Mouse (Mus musculus): Measurements from ENCODE around the gene Faf2.
A peak's percentile ranks its signal among the peaks of the same experiment; 100 is the strongest.

Gene Faf2

DNA sequence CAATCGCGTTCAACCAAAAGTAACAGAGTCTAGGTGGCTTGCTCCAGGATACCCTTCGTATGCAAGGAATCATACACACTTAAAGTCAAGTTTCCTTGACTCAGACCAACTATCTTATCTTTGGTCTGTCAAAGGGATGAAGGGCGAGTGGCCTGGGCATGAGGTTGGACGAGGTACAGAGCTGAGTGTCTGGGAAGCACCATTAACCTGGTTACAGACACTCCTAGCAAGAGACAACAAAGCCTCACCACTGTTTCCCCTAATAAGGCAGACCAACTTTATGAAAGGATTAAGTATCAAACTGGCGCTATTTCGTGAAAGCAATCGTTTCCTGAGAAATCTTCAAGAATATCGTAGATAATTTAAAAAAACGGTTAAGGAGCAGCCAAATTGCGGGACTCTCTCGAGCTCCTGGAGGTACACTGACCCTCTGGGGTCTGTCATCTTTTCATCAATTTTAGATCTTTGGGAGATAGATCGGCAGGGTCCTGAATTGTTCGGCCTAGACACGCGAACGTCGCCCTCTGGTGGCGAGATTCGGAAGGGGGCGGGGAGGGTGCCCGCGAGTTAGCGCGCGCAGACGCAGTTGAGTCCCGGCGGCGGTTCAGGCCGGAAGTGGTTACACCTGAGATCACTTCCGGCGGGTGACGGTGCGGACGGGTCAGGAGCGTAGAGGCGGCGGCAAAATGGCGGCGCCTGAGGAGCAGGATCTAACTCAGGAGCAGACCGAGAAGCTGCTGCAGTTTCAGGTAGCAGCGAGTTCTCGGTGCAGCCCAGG is at the start of gene Faf2:
Gene Faf2 (plus strand): TSS at position 630 of the 778 bp plus-strand sequence.
- peak; percentile 94 to 96 for DNase-seq (ENCODE audit: low spot score in 2 of 2)

DNA sequence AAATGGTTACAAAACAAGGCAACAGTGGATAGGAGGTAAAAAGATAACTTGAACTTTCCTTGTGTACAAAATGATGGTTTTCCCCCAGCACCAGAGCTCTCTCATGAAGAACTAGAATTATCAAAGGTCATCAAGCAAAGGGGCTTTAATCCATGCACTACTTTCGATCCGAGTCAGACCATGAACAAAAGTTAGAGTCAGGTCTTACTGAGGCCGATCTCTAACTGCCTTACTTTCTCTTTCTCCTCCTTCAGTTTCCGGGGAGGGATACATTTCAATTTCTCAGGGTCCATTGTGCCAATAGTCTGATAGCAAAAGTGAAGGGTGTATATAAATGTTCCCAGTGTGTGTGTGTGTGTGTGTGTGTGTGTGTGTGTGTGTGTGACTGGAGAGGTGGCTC is 49.0 kb upstream of the Faf2 start:
- no peak for DNase-seq (ENCODE audit: low spot score in 2 of 2)

DNA sequence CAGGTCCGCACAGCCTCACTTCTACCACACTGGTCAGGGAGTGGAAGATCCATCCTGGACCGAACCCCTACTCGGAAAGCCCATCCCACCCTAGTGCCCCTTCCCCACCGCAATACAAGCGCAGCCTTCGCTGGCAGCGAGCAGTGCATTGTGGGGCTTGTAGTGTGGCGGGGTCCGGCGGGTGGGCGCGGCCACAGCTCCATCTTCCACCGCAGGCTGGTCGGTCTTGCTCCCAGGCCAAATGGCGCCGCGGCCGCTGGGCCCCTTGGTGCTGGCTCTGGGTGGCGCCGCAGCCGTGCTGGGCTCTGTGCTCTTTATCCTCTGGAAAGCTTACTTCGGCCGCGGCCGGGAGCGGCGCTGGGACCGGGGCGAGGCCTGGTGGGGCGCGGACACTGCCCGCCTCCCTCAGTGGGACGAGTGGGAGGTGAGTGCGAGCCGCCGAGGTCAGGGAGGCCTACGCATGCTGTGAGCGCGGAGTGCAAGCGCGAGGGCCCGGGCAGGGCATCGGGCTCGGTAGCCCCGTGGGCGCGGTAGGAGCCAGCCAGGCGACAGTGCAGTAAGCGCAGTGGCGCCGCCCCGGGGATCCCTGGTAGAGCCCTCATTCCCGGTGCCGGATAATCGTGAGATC is 46.6 kb upstream of the Faf2 start, which contains the start of gene Arl10:
Gene Arl10 (plus strand): TSS at position 162 of the 628 bp plus-strand sequence.
- peak; percentile 52 to 60 for DNase-seq (ENCODE audit: low spot score in 2 of 2)

DNA sequence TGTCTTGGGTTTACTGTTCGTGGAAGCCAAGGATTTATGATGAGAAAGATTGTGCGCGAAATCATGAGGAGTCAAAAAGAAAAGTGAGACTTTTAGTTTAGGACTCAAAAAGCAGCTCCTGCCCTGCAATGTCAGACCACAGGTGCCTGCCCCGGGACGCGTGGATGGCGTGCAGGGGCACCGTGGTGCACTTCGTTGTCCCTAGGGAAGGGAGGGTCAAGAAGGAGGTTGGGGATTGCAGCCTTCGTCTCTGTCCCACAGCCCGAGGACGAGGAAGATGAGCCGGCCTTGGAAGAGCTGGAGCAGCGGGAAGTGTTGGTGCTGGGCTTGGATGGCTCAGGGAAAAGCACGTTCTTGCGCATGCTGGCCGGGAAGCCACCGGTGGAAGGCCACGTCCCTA is 46.1 kb upstream of the Faf2 start:
- DNase-seq (ENCODE audit: low spot score in 2 of 2), result no peak

DNA sequence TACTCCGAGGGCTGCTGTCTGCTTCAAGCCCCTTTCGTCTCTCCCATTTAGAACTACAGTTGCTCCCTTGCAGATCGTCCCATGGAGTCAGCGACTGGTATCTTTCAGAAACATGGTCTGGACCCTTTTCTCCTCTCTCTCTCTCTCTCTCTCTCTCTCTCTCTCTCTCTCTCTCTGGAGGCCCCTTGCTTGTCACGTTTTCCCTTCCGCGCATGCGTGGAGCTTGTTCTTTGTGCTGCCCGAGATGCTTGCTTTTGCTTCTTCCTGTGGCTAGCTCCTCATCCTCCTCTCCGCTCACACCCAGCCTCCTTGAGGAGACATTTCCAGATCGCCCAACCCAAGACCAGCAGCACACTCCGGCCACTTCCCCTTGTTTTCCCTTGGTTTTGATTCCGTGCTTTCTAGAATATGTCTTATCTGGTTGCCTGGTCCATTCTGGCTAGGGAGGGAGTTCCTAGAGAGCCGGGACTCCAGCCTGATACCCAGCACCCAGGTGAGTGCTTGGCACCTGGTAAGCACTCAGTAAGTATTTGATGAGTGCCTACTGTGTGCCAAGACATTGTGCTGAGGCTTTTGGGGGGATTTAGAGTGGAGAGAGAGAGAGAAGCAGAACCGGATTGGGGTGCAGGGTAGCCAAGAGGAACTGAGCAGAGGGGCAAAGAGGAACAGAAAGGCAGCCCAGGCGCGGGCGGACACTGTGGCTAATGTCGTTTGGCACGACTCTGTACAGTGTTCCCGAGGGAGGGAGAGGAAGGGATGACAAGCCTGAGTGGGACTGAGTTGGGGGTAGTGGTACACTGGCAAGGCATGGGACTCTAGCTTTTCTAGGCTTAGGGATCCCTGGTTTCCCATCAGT is 43.7 kb upstream of the Faf2 start:
- peak; percentile 57 to 66 for DNase-seq (ENCODE audit: low spot score in 2 of 2)

DNA sequence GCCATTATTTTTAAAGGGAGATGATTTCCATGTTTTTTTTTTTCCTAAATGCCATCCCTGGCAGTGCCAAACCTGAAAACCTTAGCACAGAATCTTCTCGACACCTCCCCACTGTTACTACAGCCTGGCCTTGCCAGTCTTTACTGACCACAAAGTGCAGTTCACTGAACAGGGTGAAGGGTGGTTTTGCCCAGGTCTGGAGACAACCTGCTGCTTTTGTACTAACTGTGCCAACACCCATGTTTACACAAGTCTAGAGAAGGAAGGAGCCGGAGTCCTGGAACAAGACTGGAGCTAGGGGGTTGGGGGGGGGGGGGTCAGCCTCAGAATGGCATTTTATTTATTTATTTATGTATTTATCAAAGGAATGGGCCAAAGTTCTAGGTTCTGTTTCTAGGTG is 40.2 kb upstream of the Faf2 start:
- no peak for DNase-seq (ENCODE audit: low spot score in 2 of 2)

DNA sequence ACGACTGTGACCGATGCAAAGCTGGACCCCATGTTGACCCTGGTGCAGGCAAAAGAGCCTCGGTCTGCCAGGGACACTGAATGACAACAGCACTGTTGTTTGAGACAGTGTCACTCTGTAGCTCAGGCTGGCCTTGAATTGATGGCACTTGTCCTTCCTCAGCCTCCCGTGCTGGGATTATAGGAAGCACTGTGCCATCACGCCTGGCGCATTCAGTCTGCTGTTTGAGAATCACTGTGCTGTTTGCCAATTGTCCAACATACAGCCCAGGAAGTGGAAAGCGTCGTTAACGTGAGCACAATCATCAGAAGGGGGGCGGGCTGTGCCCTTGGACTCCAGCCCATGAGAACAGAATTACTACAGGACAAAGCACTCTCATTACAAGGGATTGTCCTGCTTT is 39.5 kb upstream of the Faf2 start:
- no peak for DNase-seq (ENCODE audit: low spot score in 2 of 2)

DNA sequence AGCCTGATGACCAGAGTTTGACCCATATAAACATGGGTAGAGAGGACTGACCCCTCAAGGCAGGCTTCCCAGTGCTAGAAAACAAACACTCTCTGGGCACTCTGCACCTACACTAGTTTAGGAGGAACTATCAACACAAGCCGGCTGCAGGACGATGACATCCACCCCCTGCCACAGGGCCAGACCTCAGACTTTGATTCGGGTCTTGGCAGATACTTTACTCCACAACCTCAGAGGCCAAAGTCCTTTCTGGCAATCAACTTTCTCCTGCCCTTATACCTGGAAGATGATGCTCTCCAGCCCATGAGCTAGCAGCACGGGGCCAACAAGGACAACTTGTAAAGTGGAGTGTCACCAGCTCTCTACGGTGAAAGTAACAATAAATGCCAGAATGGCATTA is 38.7 kb upstream of the Faf2 start:
- DNase-seq (ENCODE audit: low spot score in 2 of 2), result no peak

DNA sequence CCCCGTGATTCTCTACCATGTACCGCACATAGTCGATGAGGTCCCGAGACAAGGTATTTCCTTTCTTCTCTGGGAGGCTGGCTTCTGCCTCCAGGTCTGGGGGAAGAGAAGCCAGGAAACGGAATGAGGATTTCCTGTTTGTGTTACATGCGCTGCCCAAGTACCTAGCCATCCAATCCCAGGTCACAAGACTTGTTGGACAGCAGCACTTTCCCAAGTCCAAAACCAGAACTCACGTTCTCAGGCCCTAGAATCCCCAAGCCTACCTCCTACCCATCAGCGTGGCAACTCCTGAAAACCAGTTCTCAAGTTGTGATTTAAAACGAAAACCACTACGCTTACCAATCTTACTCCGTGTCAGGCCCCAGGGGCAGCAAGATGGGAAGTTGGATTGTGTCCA is 35.8 kb upstream of the Faf2 start:
- DNase-seq (ENCODE audit: low spot score in 2 of 2), result no peak

DNA sequence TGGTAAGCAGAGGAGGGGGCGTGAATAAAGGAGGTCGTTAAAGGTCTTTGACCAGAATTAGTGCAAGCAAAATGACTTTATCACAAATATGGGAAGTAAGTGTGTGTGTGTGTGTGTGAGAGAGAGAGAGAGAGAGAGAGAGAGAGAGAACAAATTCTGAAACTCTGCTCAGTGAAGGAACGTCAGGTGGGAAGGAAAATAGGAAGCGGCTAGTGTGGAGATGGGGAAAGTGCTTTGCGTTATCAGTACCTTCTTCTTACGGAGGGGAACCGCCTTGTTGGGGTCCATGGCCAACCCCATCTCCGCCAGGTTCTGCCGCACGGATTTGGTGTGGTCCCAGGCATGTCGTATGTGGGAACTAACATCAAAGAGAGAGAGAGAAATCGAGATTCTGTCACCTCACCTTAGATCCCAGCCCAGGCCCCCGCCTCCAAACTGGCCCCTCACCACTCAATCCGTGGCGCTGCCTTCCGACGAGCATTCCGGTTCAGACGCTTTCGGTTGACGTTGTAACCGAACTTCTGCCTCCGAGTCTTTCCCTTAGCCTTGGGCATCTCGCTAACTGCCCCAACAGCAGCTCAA is 32.1 kb upstream of the Faf2 start:
- no peak for DNase-seq (ENCODE audit: low spot score in 2 of 2)

DNA sequence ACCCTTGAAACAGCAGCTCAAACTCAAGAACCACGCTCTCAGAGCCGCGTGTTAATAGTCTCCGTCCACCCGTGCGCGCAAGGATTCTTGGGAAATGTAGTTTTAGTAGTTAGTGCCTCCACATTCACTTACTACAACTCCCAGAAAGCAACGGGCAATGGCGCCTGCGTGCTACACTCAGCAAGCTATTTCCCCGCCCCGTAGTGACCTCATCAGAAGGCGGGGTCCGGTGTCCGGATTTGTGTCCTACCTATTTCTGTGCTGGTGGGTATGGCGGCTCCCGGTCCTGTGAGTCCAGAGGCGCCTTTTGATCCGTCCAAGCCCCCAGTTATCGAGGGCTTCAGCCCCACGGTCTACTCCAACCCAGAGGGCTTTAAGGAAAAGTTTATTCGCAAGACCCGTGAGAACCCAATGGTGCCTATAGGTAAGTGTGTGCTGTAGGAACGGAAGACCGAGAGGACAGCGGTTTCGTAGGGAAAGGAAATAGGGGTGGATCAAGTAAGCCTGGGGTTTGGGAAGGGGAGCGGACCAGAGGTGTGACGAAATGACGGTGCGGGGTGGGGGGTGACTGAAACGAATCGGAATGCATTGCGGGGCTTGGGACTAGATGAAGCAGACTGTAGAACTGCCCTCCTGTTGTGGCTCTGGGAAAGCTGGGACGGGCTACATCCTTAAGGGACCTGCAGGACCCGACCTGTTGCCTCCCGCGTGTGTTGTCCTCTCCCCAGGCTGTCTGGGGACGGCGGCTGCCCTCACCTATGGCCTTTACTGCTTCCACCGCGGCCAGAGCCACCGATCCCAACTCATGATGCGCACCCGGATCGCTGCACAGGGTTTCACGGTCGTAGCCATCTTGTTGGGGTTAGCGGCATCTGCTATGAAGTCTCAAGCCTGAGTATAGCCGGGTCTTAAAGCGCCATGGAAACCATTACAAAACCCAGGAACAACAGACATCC is 31.3 kb upstream of the Faf2 start, which contains the start of the genes Nop16 and Higd2a:
Gene Nop16 (minus strand): TSS at position 95 of the 956 bp plus-strand sequence.
Gene Higd2a (plus strand): TSS at position 212 of the 956 bp plus-strand sequence.
- DNase-seq (ENCODE audit: low spot score in 2 of 2), result peak; percentile 97 to 99

DNA sequence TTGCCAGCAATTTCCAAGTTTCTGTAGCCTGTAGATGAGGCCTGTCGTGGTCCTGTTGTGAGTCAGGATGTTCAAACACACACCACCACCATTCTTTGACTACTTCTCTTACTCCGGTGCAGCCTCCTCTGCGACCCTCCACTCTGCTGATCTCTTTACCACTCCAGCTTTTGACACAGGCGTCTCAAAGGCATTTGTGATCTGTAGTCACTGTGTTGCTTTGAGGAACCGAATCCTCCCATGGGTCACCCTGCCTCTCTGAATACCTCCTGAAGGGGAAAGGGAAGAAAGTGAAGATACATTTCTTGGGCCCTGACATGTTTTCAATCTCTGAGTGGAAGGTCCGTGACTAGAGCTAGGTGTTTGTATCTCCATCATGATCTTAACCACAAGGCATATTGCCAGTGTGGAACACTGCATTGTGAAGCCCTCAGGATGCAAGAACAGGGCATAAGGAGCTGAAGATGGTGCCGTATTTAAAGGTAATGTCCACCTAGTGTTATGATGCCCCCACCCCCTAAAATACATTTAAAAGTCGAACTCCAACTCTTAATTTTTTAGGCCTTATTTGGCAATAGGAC is 29.7 kb upstream of the Faf2 start:
- DNase-seq (ENCODE audit: low spot score in 2 of 2), result no peak

DNA sequence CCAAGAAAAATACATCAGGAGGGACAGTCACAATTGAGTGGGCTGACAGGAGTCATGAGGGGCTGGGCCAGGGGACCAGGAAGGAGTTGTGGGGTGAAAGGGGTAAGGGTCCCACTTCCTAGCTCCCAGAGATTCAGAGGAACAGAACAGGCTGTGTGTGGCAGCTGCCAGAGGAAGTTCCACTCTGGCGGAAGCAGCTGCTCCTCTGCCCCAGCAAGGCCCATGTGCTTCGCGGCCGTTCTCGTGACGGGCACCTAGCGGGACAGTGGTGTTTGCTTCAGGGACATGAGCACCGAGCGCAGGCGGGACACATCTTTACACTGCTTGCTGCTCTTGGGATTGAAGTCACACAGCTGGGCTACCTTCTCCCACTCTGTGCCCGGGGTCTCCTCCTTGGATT is 28.0 kb upstream of the Faf2 start:
- DNase-seq (ENCODE audit: low spot score in 2 of 2), result no peak

DNA sequence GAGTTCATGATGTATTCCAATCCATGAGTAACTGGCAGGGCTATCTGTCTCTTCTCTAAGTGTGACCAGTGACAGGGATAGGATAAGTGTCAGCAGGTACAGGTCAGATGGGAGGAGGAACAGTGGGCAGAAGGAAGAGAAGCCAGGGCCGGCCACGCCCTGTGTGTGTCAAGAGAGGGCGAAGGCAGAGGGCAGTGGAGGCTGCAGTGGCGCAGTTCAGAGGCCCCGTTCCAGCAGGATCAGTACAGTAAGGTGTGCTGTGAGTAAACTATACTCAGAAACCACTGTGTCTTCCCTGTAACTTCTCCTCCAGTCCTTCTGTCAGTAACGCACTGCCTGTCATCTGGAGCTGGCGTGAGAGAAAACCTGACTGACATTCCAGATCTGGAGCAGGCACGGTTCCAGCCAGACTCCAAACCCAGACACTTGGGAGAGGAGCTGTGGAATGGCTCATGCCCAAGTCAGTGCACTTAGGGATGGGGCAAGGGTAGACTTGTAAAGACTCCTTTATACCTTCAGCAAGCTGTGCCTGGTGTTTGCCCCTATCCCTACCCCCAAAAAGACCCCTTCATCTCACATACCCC is 25.4 kb upstream of the Faf2 start:
- DNase-seq (ENCODE audit: low spot score in 2 of 2), result no peak

DNA sequence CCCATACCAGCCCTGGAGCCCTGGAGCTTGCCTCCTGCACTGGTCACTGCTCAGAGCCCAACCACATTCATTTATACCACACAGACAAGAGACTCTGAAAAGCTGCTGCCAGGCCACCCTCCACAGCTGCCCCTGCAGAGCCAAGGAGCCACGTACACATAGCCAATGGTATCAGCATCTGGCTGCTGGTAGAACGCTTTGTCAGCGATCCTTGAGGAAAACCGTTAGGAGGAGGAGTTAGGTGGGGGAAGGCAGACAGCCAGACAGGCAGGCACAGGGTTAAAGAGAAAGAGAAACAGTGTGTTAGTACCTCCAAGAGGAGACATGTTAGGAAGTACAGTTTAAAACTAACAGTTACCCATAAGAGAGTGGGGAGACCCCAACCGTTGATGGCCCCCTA is 24.7 kb upstream of the Faf2 start:
- DNase-seq (ENCODE audit: low spot score in 2 of 2), result no peak

DNA sequence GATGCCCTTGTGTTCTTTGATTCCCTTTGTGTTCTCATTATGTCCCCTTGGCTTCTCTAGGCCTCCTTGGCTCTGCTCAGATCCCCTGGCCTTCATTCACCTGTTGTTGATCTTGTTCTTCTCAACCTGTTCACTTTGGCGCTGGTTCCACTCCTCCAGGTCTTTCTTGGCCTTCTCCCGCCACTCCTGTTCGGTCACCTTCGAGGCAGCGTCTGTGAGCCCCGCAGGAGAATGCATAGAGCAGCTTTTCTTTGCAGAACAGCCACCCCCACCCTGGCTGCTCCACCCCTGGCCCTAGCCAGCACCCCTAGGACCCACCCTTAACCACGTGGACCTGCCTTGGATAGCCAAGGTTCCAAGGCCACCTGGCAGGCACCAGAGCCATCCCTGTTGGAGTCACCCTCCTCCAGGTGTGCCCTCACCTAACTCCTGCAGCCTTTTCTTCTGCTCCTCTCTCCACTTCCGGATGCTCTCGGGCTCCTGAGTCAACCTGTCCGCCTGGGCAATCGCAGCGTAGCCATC is 22.9 kb upstream of the Faf2 start:
- DNase-seq (ENCODE audit: low spot score in 2 of 2), result no peak

DNA sequence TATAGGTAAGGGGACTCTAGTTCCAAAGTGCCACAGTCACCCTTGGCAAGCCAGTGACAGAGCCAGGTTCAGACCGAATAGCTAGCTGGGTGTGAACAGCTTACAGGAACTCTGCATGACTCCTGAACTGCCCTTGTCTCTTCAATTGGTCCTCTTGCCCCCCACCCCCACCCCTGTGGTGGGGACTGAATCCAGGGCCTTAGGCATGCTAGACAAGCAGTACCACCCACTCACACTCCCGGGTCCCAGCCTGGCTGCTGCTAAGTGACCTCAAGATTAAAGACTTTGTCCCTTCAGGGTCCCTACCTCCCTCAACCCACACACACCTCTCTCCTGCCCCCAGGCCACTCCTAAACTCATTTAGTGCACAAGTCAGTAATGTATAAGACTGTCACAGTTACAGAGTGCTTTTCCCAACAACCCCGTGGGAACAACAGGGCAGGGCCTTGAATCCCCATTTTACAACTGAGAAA is 18.9 kb upstream of the Faf2 start:
- no peak for DNase-seq (ENCODE audit: low spot score in 2 of 2)

DNA sequence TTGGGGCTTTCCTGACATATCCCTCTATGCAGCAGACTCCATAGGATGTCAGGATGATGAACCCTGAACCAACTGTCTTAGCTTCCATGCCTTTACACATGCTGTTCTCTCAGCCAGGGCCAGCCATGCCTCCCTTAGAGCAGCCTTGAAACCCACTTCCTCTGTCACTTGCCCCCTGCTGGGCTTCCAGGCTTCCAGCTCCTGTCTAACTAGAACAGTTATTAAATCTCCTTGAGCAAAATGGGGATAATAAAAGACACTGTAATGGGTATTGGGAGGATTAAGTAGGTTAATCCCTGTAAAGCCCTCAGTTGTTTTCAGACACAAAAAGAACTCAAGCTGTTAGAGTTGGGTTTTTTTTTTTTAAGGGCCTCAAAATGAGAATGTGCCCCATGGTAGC is 18.1 kb upstream of the Faf2 start:
- DNase-seq (ENCODE audit: low spot score in 2 of 2), result no peak

DNA sequence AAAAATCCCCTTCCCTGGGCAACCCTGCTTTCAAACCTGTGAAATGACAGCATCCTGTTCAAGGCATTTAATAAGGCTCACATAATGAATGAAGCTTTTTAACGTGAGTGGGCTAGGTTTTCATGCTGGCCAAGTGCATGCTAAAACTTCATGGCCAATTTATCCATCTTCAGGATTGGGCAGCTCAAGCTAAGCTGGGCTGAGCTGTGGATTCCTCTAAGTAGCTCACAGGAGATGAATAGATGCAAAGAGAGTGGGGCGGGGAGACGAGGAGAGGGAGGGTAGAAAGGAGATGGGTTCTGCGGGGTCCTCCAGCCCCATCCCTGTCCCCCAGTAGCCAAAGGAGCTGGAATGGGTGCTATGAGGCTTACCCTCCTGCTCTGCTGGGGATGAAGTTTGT is 17.4 kb upstream of the Faf2 start:
- no peak for DNase-seq (ENCODE audit: low spot score in 2 of 2)

DNA sequence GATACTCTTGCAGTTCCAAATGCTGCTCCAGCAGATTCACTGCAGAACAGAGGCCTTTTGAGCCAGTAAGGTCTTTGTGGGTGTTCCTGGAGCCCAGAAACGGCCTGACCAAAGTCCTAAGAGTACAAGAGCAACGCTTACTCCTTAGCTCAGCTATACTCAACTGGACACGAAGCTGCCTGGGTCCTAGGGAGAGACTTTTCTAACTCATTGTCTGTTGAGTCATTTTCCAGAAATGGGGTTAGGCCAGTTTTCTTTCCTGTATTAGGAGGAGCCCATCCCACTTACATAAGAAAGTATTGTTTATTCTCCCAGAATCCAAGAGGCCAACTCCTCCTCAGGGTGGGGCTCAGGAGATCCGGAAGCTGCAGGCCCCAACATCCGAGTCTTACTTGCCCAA is 16.2 kb upstream of the Faf2 start:
- DNase-seq (ENCODE audit: low spot score in 2 of 2), result no peak

Measured in spleen, postnatal 36 days (tissue).